ENCODE assay signal across 8 mouse cellular contexts in the genomic region with DNA sequence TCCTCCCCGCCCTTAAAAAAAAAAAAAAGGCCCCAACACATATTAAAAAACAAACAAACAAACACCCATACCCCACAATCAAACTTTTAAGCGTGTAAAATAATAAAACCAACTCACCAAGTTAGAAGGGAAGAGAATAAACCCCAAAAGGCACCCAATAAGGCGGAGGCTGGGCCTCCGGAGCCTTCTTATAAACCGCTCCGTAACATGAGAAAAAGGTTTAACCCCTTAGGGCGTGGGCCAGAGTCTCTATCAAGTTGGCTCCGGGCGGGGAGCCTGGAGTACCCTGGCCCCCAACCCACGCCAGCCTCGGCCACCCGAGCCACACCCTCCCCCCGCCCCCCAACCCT. TPM values are rescaled to one million over a fixed set of nuclear protein-coding genes. Genes with fewer than 3 reads are reported as not detected.
DNase-seq lines count a peak whose midpoint lies in the region; ATAC-seq lines count a peak whose summit lies in the region.

No protein-coding gene starts in this region.

- peak overlapping the region; percentile 79 for H3K9ac ChIP-seq in lung, embryonic 15.5 days
- H3K9ac ChIP-seq in embryonic facial prominence, embryonic 13.5 days = peak overlapping the region; percentile 78
- H3K9ac ChIP-seq in intestine, embryonic 16.5 days (ENCODE audit: low read depth, low read length) = peak overlapping the region; percentile 92

- peak overlapping the region; percentile 98 for H3K4me2 ChIP-seq in lung, embryonic 15.5 days
- H3K4me2 ChIP-seq in embryonic facial prominence, embryonic 13.5 days = peak overlapping the region; percentile 91
- peak overlapping the region; percentile 91 for H3K4me2 ChIP-seq in intestine, embryonic 16.5 days (ENCODE audit: low read depth, low read length)

- WGBS in lung, embryonic 15.5 days = 1% methylated on average over 13 of the region's 13 CpGs
- 0% methylated on average over 12 of the region's 13 CpGs for WGBS in embryonic facial prominence, embryonic 13.5 days
- WGBS in intestine, embryonic 16.5 days = 0% methylated on average over 13 of the region's 13 CpGs

- intact Hi-C loops in left cerebral cortex, postnatal 36 days (cut with DNase I) = loop anchor here (5.0 kb wide), 1 partner anchor 140 kb away; a partner anchor contains a TSS

- H3K27ac ChIP-seq in lung, embryonic 15.5 days = peak overlapping the region; percentile 85
- H3K27ac ChIP-seq in embryonic facial prominence, embryonic 13.5 days = 0 out of 2 replicates have a peak overlapping the region, but pooled peaks have one; percentile 63
- peak overlapping the region; percentile 91 for H3K27ac ChIP-seq in intestine, embryonic 16.5 days (ENCODE audit: low read length)

- no peak for ATAC-seq in lung, embryonic 15.5 days (ENCODE audit: borderline replicate concordance, extremely low read depth, low FRiP score, low TSS enrichment)
- no peak for ATAC-seq in embryonic facial prominence, embryonic 13.5 days (ENCODE audit: insufficient number of reproducible peaks, insufficient read depth, low FRiP score, low TSS enrichment, low read depth)
- peak; percentile 66; the same call in 1 of the 2 replicates for ATAC-seq in intestine, embryonic 16.5 days
- 0 out of 2 replicates have a peak, but pooled peaks have one; percentile 1 for ATAC-seq in neutrophil, adult 5-6 weeks (ENCODE audit: extremely low read depth, insufficient number of reproducible peaks, low FRiP score, poor library complexity, severe bottlenecking)

- DNase-seq in lung, postnatal 10 days = no peak
- no peak for DNase-seq in thymus, postnatal 4 days
- no peak for DNase-seq in layer of hippocampus, postnatal 14 days (ENCODE audit: low spot score in 2 of 2)
- no peak for DNase-seq in left cerebral cortex, postnatal 36 days (ENCODE audit: low spot score in 2 of 2)

- H3K4me3 ChIP-seq in lung, embryonic 15.5 days = peak overlapping the region; percentile 83
- peak overlapping the region; percentile 58 for H3K4me3 ChIP-seq in embryonic facial prominence, embryonic 13.5 days
- H3K4me3 ChIP-seq in intestine, embryonic 16.5 days (ENCODE audit: low read length) = peak overlapping the region; percentile 80

- no peaks in the 10 kb centered on the region for H3K27me3 ChIP-seq in lung, embryonic 15.5 days
- H3K27me3 ChIP-seq in embryonic facial prominence, embryonic 13.5 days = peaks cover 51% of the 10 kb centered on the region
- H3K27me3 ChIP-seq in intestine, embryonic 16.5 days (replicated peaks; ENCODE audit: control insufficient read depth, insufficient read depth, low read length) = no peaks in the 10 kb centered on the region

- no peaks in the 10 kb centered on the region for H3K9me3 ChIP-seq in lung, embryonic 15.5 days
- H3K9me3 ChIP-seq in embryonic facial prominence, embryonic 13.5 days = no peaks in the 10 kb centered on the region
- H3K9me3 ChIP-seq in intestine, embryonic 16.5 days (ENCODE audit: control insufficient read depth, low read length) = no peaks in the 10 kb centered on the region

- H3K36me3 ChIP-seq in lung, embryonic 15.5 days = no peaks in the 10 kb centered on the region
- no peaks in the 10 kb centered on the region for H3K36me3 ChIP-seq in embryonic facial prominence, embryonic 13.5 days
- H3K36me3 ChIP-seq in intestine, embryonic 16.5 days (ENCODE audit: control insufficient read depth, insufficient read depth, low read length) = no peaks in the 10 kb centered on the region

- peaks cover 14% of the 10 kb centered on the region; the same call in 1 of the 2 replicates for H3K4me1 ChIP-seq in lung, embryonic 15.5 days
- H3K4me1 ChIP-seq in embryonic facial prominence, embryonic 13.5 days = peaks cover 24% of the 10 kb centered on the region
- H3K4me1 ChIP-seq in intestine, embryonic 16.5 days (ENCODE audit: control insufficient read depth, insufficient read depth, low read length) = peaks cover 9% of the 10 kb centered on the region; the same call in 1 of the 2 replicates

RNA-seq across cellular contexts. Expression of a gene that starts 0.4 kb away (rescaled TPM):
- 4.2 TPM in 2 replicates for polyA plus RNA-seq in lung, embryonic 15.5 days (2015; fragmentation: Nextera tagmentation; extraction: Ambion mirVana)
- polyA plus RNA-seq in embryonic facial prominence, embryonic 13.5 days (2015; fragmentation: Nextera tagmentation; extraction: Ambion mirVana) = 3.3 and 3.4 TPM in 2 replicates
- 3.1 and 4.6 TPM in 2 replicates for polyA plus RNA-seq in intestine, embryonic 16.5 days (2015; fragmentation: Nextera tagmentation; extraction: Ambion mirVana)
- total RNA-seq in neutrophil, adult 5-6 weeks (2017) = 21.5 and 24.6 TPM in 2 replicates
- total RNA-seq in layer of hippocampus, postnatal 14 days (2021) = 10 to 100 TPM; 10.4 to 11.2 TPM
- 10 to 100 TPM; 11.6 to 14.2 TPM for total RNA-seq in left cerebral cortex, postnatal 36 days (2021)

RNA-seq across cellular contexts. Expression of a gene that starts 0.6 kb away (rescaled TPM):
- 4.4 and 4.6 TPM in 2 replicates for polyA plus RNA-seq in lung, embryonic 15.5 days (2015; fragmentation: Nextera tagmentation; extraction: Ambion mirVana)
- polyA plus RNA-seq in embryonic facial prominence, embryonic 13.5 days (2015; fragmentation: Nextera tagmentation; extraction: Ambion mirVana) = 3.6 and 4.4 TPM in 2 replicates
- polyA plus RNA-seq in intestine, embryonic 16.5 days (2015; fragmentation: Nextera tagmentation; extraction: Ambion mirVana) = 26.6 and 33.9 TPM in 2 replicates
- total RNA-seq in neutrophil, adult 5-6 weeks (2017) = 45.0 and 49.8 TPM in 2 replicates
- total RNA-seq in layer of hippocampus, postnatal 14 days (2021) = 10 to 100 TPM in 1 of 2 experiments, 1 to 10 TPM in 1; 9.6 to 12.1 TPM
- total RNA-seq in left cerebral cortex, postnatal 36 days (2021) = 10 to 100 TPM; 10.2 to 12.6 TPM

RNA-seq across cellular contexts. Expression of a gene that starts 47.0 kb away (rescaled TPM):
- polyA plus RNA-seq in lung, embryonic 15.5 days (2015; fragmentation: Nextera tagmentation; extraction: Ambion mirVana) = 41.4 and 44.2 TPM in 2 replicates
- polyA plus RNA-seq in embryonic facial prominence, embryonic 13.5 days (2015; fragmentation: Nextera tagmentation; extraction: Ambion mirVana) = 48.4 and 53.6 TPM in 2 replicates
- 35.9 and 39.1 TPM in 2 replicates for polyA plus RNA-seq in intestine, embryonic 16.5 days (2015; fragmentation: Nextera tagmentation; extraction: Ambion mirVana)
- total RNA-seq in neutrophil, adult 5-6 weeks (2017) = 39.3 and 41.0 TPM in 2 replicates
- total RNA-seq in layer of hippocampus, postnatal 14 days (2021) = 10 to 100 TPM; 70.6 to 75.2 TPM
- 10 to 100 TPM; 42.2 to 49.9 TPM for total RNA-seq in left cerebral cortex, postnatal 36 days (2021)

RNA-seq across cellular contexts. Expression of a gene that starts 59.1 kb away (rescaled TPM):
- polyA plus RNA-seq in lung, embryonic 15.5 days (2015; fragmentation: Nextera tagmentation; extraction: Ambion mirVana) = not detected in 2 replicates
- not detected in 2 replicates for polyA plus RNA-seq in embryonic facial prominence, embryonic 13.5 days (2015; fragmentation: Nextera tagmentation; extraction: Ambion mirVana)
- polyA plus RNA-seq in intestine, embryonic 16.5 days (2015; fragmentation: Nextera tagmentation; extraction: Ambion mirVana) = not detected in 2 replicates
- 0.23 and 0.98 TPM in 2 replicates for total RNA-seq in neutrophil, adult 5-6 weeks (2017)
- total RNA-seq in layer of hippocampus, postnatal 14 days (2021) = not detected
- not detected for total RNA-seq in left cerebral cortex, postnatal 36 days (2021)

Comparison
In these comparisons a context has a peak if more than half of its experiments do, and no peak if none do; other contexts are left out.
1. ATAC-seq: peak in intestine, embryonic 16.5 days (single experiment) and neutrophil, adult 5-6 weeks (single experiment); none in lung, embryonic 15.5 days (single experiment) and embryonic facial prominence, embryonic 13.5 days (single experiment).
2. Peak in every context shown above with its lines, with median percentiles within 50 percentile points of each other: H3K27ac ChIP-seq, H3K4me2 ChIP-seq, H3K4me3 ChIP-seq and H3K9ac ChIP-seq.